In genomic region chr3:54822526-54822925, GRCm38 (mm10) we compare ENCODE assay signal across 18 mouse cellular contexts.
"Had no signal": no experiment of that assay in that cellular context is flagged by ENCODE, and none has a peak within 500 bp of the region (broad histone marks: within the 10 kb centered on the region; RNA-seq: fewer than 3 reads in every experiment).

No protein-coding gene starts in this region.

- H3K9me3 ChIP-seq: intestine, embryonic 15.5 days; limb, embryonic 12.5 days; limb, embryonic 15.5 days; liver, embryonic 15.5 days; lung, embryonic 15.5 days; midbrain, embryonic 10.5 days had no signal

- H3K4me2 ChIP-seq: intestine, embryonic 15.5 days; limb, embryonic 12.5 days; limb, embryonic 15.5 days; liver, embryonic 11.5 days; liver, embryonic 15.5 days; lung, embryonic 15.5 days had no signal

- H3K27ac ChIP-seq: intestine, embryonic 15.5 days; limb, embryonic 12.5 days; limb, embryonic 15.5 days; liver, embryonic 15.5 days; lung, embryonic 15.5 days; midbrain, embryonic 10.5 days; stomach, postnatal 0 days had no signal

- H3K9ac ChIP-seq: intestine, embryonic 15.5 days; limb, embryonic 12.5 days; limb, embryonic 15.5 days; liver, embryonic 15.5 days; lung, embryonic 15.5 days had no signal

- H3K27me3 ChIP-seq: intestine, embryonic 15.5 days; limb, embryonic 12.5 days; limb, embryonic 15.5 days; liver, embryonic 15.5 days; lung, embryonic 15.5 days; megakaryocyte, embryonic 14.5 days had no signal

- ATAC-seq: intestine, embryonic 15.5 days had no signal

- H3K4me1 ChIP-seq: intestine, embryonic 15.5 days; limb, embryonic 12.5 days; limb, embryonic 15.5 days; liver, embryonic 15.5 days; lung, embryonic 15.5 days; megakaryocyte, embryonic 14.5 days; midbrain, embryonic 10.5 days had no signal

- DNase-seq: kidney, adult 11 months; kidney, postnatal 25 days; left cerebral cortex, postnatal 4 days; lung, adult 18-20 months; lung, postnatal 10 days; lung, postnatal 36 days; thymus, adult 2 months; thymus, postnatal 14 days; thymus, postnatal 4 days had no signal

- H3K4me3 ChIP-seq: intestine, embryonic 15.5 days; limb, embryonic 12.5 days; limb, embryonic 15.5 days; liver, embryonic 15.5 days; lung, embryonic 15.5 days; megakaryocyte, embryonic 14.5 days; midbrain, embryonic 10.5 days had no signal

- H3K36me3 ChIP-seq: intestine, embryonic 15.5 days; limb, embryonic 12.5 days; limb, embryonic 15.5 days; liver, embryonic 15.5 days; lung, embryonic 15.5 days; midbrain, embryonic 10.5 days had no signal
